Mouse (Mus musculus): ENCODE data around the gene Slc35e3. TPM values are rescaled to one million over a fixed set of nuclear protein-coding genes. Genes with fewer than 3 reads are reported as not detected.
"Not testable (repeated sequence)": the region's sequence is repeated elsewhere in the genome, so short reads cannot be mapped to it uniquely, and the experiment has no call there.

Gene Slc35e3
- polyA plus RNA-seq, 1 experiment from 2014 or later: 22.2 TPM

- ATAC-seq (replicated peaks; ENCODE audit: low FRiP score): no peak
- no peaks in the 10 kb centered on the region for H3K9me3 ChIP-seq (ENCODE audit: control insufficient read depth, low read length)
- H3K27ac ChIP-seq (ENCODE audit: low read depth, low read length): no peak overlapping the region
- H3K4me1 ChIP-seq (replicated peaks; ENCODE audit: control insufficient read depth, insufficient read depth, low read length): peaks cover 4% of the 10 kb centered on the region; the same call in 1 of the 2 replicates
- no peak overlapping the region for H3K4me2 ChIP-seq (ENCODE audit: low read depth, low read length, severe bottlenecking)
- H3K4me3 ChIP-seq (ENCODE audit: low read depth, low read length): no peak overlapping the region
- no peaks in the 10 kb centered on the region for H3K36me3 ChIP-seq (ENCODE audit: control insufficient read depth, insufficient read depth, low read length)
- DNase-seq (ENCODE audit: low spot score): no peak
- H3K9ac ChIP-seq (ENCODE audit: low read length): no peak overlapping the region
- H3K27me3 ChIP-seq (ENCODE audit: control insufficient read depth, insufficient read depth, low read length): no peaks in the 10 kb centered on the region
- 68% methylated on average over 19 of the region's 19 CpGs for WGBS
Observed at GRCm38 (mm10) chr10:117718161-117719119, 27.7 kb downstream of the Slc35e3 start.

- Histone ChIP-seq H3K4me2 (ENCODE audit: low read depth, low read length, severe bottlenecking) (no peak overlapping the region), H3K9ac (ENCODE audit: low read length) (no peak overlapping the region), H3K9me3 (ENCODE audit: control insufficient read depth, low read length) (no peaks in the 10 kb centered on the region), H3K4me3 (ENCODE audit: low read depth, low read length) (no peak overlapping the region), H3K27ac (ENCODE audit: low read depth, low read length) (no peak overlapping the region), H3K4me1 (replicated peaks; ENCODE audit: control insufficient read depth, insufficient read depth, low read length) (peaks cover 4% of the 10 kb centered on the region; the same call in 1 of the 2 replicates), H3K36me3 (ENCODE audit: control insufficient read depth, insufficient read depth, low read length) (no peaks in the 10 kb centered on the region), H3K27me3 (ENCODE audit: control insufficient read depth, insufficient read depth, low read length) (no peaks in the 10 kb centered on the region)
- WGBS: 13% methylated on average over 4 of the region's 4 CpGs
- DNase-seq (ENCODE audit: low spot score): peak; percentile 63
- ATAC-seq (replicated peaks; ENCODE audit: low FRiP score): no peak
Observed at GRCm38 (mm10) chr10:117717583-117717982, 28.6 kb downstream of the Slc35e3 start.

DNA sequence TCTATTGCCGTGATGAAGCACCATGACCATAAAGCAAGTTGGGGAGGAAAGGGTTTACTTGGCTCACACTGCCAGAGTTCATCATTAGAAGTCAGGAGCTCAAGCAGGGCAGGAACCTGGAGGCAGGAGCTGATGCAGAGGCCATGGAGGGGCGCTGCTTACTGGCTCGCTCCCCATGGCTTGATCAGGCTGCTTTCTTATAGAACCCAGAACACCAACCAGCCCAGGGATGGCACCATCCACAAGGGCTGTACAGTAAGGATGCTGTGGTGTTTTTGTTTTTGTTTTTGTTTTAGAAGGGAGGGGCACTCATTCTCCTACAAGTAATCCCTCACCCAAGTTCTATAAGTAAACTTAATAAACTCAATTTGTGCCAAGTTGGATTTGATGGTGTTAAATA lies 29.5 kb downstream of the Slc35e3 start:
- ATAC-seq (replicated peaks; ENCODE audit: low FRiP score) (no peak), DNase-seq (ENCODE audit: low spot score) (no peak)
- H3K27ac ChIP-seq (ENCODE audit: low read depth, low read length): no peak overlapping the region
- no peaks in the 10 kb centered on the region for H3K36me3 ChIP-seq (ENCODE audit: control insufficient read depth, insufficient read depth, low read length)
- 87% methylated on average over 3 of the region's 3 CpGs for WGBS
- H3K4me2 ChIP-seq (ENCODE audit: low read depth, low read length, severe bottlenecking): no peak overlapping the region
- H3K4me1 ChIP-seq (replicated peaks; ENCODE audit: control insufficient read depth, insufficient read depth, low read length): peaks cover 4% of the 10 kb centered on the region; the same call in 1 of the 2 replicates
- H3K4me3 ChIP-seq (ENCODE audit: low read depth, low read length): no peak overlapping the region
- no peak overlapping the region for H3K9ac ChIP-seq (ENCODE audit: low read length)
- no peaks in the 10 kb centered on the region for H3K9me3 ChIP-seq (ENCODE audit: control insufficient read depth, low read length)
- H3K27me3 ChIP-seq (ENCODE audit: control insufficient read depth, insufficient read depth, low read length): no peaks in the 10 kb centered on the region

DNA sequence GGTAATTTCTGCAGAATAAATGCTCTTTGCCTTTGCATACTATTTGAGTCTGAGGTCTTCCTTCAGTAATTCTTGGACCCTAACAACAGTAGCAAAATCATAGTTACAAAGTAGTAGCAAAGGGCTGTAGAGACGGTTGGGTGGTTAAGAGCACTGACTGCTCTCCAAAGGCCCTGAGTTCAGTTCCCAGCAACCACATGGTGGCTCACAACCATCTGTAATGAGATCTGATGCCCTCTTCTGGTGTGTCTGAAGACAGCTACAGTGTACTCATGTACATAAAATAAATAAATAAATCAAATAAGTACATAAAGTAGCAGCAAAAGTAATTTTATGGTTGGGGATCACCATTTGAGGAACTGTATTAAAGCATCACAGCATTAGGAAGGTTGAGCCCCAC lies 30.5 kb downstream of the Slc35e3 start:
- not testable (repeated sequence) for H3K4me2 ChIP-seq (ENCODE audit: low read depth, low read length, severe bottlenecking); H3K9me3 ChIP-seq (ENCODE audit: control insufficient read depth, low read length); DNase-seq (ENCODE audit: low spot score); H3K9ac ChIP-seq (ENCODE audit: low read length); H3K27ac ChIP-seq (ENCODE audit: low read depth, low read length); H3K27me3 ChIP-seq (ENCODE audit: control insufficient read depth, insufficient read depth, low read length); ATAC-seq (replicated peaks; ENCODE audit: low FRiP score); H3K4me1 ChIP-seq (replicated peaks; ENCODE audit: control insufficient read depth, insufficient read depth, low read length); H3K36me3 ChIP-seq (ENCODE audit: control insufficient read depth, insufficient read depth, low read length); H3K4me3 ChIP-seq (ENCODE audit: low read depth, low read length)
- 89% methylated on average over 1 of the region's 1 CpGs for WGBS

- H3K9ac ChIP-seq (ENCODE audit: low read length): no peak overlapping the region
- ATAC-seq (replicated peaks; ENCODE audit: low FRiP score) (no peak), DNase-seq (ENCODE audit: low spot score) (no peak)
- peaks cover 4% of the 10 kb centered on the region; the same call in 1 of the 2 replicates for H3K4me1 ChIP-seq (replicated peaks; ENCODE audit: control insufficient read depth, insufficient read depth, low read length)
- no peak overlapping the region for H3K4me2 ChIP-seq (ENCODE audit: low read depth, low read length, severe bottlenecking)
- H3K36me3 ChIP-seq (ENCODE audit: control insufficient read depth, insufficient read depth, low read length): no peaks in the 10 kb centered on the region
- H3K27ac ChIP-seq (ENCODE audit: low read depth, low read length): no peak overlapping the region
- no peaks in the 10 kb centered on the region for H3K9me3 ChIP-seq (ENCODE audit: control insufficient read depth, low read length)
- H3K4me3 ChIP-seq (ENCODE audit: low read depth, low read length): no peak overlapping the region
- no peaks in the 10 kb centered on the region for H3K27me3 ChIP-seq (ENCODE audit: control insufficient read depth, insufficient read depth, low read length)
- 79% methylated on average over 4 of the region's 4 CpGs for WGBS
Observed at GRCm38 (mm10) chr10:117714928-117715500, 31.2 kb downstream of the Slc35e3 start.

- no peak for ATAC-seq (replicated peaks; ENCODE audit: low FRiP score)
- Histone ChIP-seq H3K9ac (ENCODE audit: low read length) (no peak overlapping the region), H3K4me1 (replicated peaks; ENCODE audit: control insufficient read depth, insufficient read depth, low read length) (peaks cover 4% of the 10 kb centered on the region; the same call in 1 of the 2 replicates), H3K9me3 (ENCODE audit: control insufficient read depth, low read length) (no peaks in the 10 kb centered on the region), H3K27me3 (ENCODE audit: control insufficient read depth, insufficient read depth, low read length) (no peaks in the 10 kb centered on the region), H3K27ac (ENCODE audit: low read depth, low read length) (no peak overlapping the region), H3K4me3 (ENCODE audit: low read depth, low read length) (no peak overlapping the region), H3K4me2 (ENCODE audit: low read depth, low read length, severe bottlenecking) (no peak overlapping the region), H3K36me3 (ENCODE audit: control insufficient read depth, insufficient read depth, low read length) (no peaks in the 10 kb centered on the region)
- 94% methylated on average over 3 of the region's 3 CpGs for WGBS
- DNase-seq (ENCODE audit: low spot score): no peak
Observed at GRCm38 (mm10) chr10:117714048-117714545, 32.1 kb downstream of the Slc35e3 start.

DNA sequence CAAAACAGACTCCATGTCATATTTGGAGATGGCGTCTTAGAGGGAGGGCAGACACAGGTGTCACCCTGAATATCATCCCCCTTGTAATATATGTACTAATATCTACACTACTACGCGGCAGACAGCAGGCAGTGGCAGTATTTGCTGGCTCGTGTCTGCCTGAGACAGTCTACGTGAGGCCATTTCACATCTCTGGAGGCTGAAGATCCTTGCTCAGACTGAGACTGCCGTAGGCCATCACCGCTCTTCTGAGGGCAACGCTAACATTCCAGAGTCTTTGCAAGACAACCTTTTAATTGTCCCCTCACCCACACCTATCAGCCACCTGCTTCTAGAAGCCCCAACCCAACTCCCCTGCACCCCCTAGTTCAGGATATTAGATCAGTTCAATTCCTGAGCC lies 32.7 kb downstream of the Slc35e3 start:
- no peak for ATAC-seq (replicated peaks; ENCODE audit: low FRiP score)
- WGBS: 93% methylated on average over 8 of the region's 8 CpGs
- no peaks in the 10 kb centered on the region for H3K9me3 ChIP-seq (ENCODE audit: control insufficient read depth, low read length)
- no peak overlapping the region for H3K4me2 ChIP-seq (ENCODE audit: low read depth, low read length, severe bottlenecking)
- no peak overlapping the region for H3K27ac ChIP-seq (ENCODE audit: low read depth, low read length)
- no peak for DNase-seq (ENCODE audit: low spot score)
- no peaks in the 10 kb centered on the region for H3K27me3 ChIP-seq (ENCODE audit: control insufficient read depth, insufficient read depth, low read length)
- no peak overlapping the region for H3K9ac ChIP-seq (ENCODE audit: low read length)
- H3K36me3 ChIP-seq (ENCODE audit: control insufficient read depth, insufficient read depth, low read length): no peaks in the 10 kb centered on the region; the same call in 1 of the 2 replicates
- H3K4me1 ChIP-seq (replicated peaks; ENCODE audit: control insufficient read depth, insufficient read depth, low read length): peaks cover 4% of the 10 kb centered on the region; the same call in 1 of the 2 replicates
- no peak overlapping the region for H3K4me3 ChIP-seq (ENCODE audit: low read depth, low read length)

DNA sequence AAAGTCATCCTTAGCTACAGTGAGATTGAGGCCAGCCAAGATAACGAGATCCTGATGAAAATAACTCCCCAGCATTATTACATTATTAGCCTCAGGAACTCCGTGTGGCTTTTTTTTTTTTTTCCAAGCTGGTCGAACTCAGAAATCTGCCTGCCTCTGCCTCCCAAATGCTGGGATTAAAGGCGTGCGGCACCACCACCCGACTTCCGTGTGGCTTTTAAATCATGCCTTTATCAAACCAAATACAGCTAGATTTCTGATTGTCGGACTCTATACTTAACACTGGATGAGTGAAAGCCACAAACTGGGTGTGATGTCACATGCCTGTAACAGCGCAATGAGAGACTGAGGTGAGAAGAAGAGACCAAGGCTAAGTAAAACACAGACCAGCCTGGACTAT lies 33.3 kb downstream of the Slc35e3 start:
- Histone ChIP-seq H3K9ac (ENCODE audit: low read length) (no peak overlapping the region), H3K4me3 (ENCODE audit: low read depth, low read length) (no peak overlapping the region), H3K4me1 (replicated peaks; ENCODE audit: control insufficient read depth, insufficient read depth, low read length) (peaks cover under 1% of the 10 kb centered on the region; the same call in 1 of the 2 replicates), H3K27me3 (ENCODE audit: control insufficient read depth, insufficient read depth, low read length) (no peaks in the 10 kb centered on the region), H3K9me3 (ENCODE audit: control insufficient read depth, low read length) (no peaks in the 10 kb centered on the region), H3K27ac (ENCODE audit: low read depth, low read length) (no peak overlapping the region), H3K4me2 (ENCODE audit: low read depth, low read length, severe bottlenecking) (no peak overlapping the region), H3K36me3 (ENCODE audit: control insufficient read depth, insufficient read depth, low read length) (no peaks in the 10 kb centered on the region; the same call in 1 of the 2 replicates)
- 92% methylated on average over 9 of the region's 9 CpGs for WGBS
- ATAC-seq (replicated peaks; ENCODE audit: low FRiP score) (no peak), DNase-seq (ENCODE audit: low spot score) (no peak)

All from forebrain, embryonic 11.5 days (tissue).